Mouse (Mus musculus): ENCODE measurements around the gene Gje1. TPM values are rescaled to one million over a fixed set of nuclear protein-coding genes. Genes with fewer than 3 reads are reported as not detected.

Gje1 gene
- not detected for total RNA-seq (2021)

DNA sequence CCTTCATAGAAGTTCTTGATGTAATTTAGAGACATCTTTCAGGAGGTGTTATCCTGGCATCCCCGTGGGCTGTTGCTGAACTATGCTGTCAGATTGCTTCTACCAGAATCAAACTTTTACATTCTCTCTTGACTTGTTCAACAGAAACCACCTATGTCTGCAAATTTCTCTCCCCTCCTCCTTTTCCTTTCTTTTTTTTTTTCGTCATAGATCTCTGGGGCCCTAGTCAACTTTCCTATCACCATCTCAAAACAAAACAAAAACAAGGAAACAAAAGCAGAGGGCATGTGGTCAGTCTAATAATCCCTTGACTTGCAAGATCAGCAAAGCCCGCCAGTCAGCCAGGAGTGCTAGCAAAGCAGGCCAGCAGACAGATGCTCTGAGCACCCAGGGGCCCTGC, at the start of gene Gje1:
Gene Gje1, minus strand, starts transcription at position 101 of the 400 bp plus-strand sequence.
- intact Hi-C loops (cut with DNase I) = no loop called here
- DNase-seq (ENCODE audit: extremely low spot score in 1 of 2, low spot score in 2 of 2) = no peak

- DNase-seq (ENCODE audit: extremely low spot score in 1 of 2, low spot score in 2 of 2) = no peak
- intact Hi-C loops (cut with DNase I) = no loop called here
These were observed 42.6 kb upstream of the Gje1 start for GRCm38 (mm10) chr10:14760618-14761017.

GRCm38 (mm10) chr10:14759665-14760558, 41.9 kb upstream of the Gje1 start:
- DNase-seq (ENCODE audit: extremely low spot score in 1 of 2, low spot score in 2 of 2) = peak in 1 of 2 experiments; percentile 18
- intact Hi-C loops (cut with DNase I) = no loop called here

DNA sequence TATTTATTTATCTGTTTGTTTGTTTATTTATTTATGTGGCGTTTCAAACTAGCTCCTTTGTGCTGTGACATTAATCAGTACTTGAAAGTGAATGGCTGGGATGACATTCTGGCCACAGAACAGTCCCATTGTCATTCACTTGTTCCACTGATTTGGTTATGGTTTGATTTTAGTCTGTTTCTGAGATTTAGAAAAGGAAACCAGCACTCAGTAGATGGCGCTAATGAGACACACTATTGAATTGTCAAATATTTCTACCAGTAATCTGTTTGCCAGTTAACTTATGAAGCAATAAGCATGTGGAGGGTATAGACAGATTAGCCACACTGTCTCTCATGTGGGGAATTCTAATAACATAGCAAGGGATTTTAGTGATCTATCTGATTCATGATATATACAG, 16.3 kb upstream of the Gje1 start:
- peak in 1 of 2 experiments; percentile 66 for DNase-seq (ENCODE audit: extremely low spot score in 1 of 2, low spot score in 2 of 2)
- intact Hi-C loops (cut with DNase I) = loop anchor here (2.0 to 10.0 kb wide), 2 partner anchors 439 to 481 kb away; no protein-coding TSS in a partner anchor

- intact Hi-C loops (cut with DNase I) = no loop called here
- peak in 1 of 2 experiments; percentile 27 for DNase-seq (ENCODE audit: extremely low spot score in 1 of 2, low spot score in 2 of 2)
These were observed 7.7 kb upstream of the Gje1 start for GRCm38 (mm10) chr10:14725671-14726070.

DNA sequence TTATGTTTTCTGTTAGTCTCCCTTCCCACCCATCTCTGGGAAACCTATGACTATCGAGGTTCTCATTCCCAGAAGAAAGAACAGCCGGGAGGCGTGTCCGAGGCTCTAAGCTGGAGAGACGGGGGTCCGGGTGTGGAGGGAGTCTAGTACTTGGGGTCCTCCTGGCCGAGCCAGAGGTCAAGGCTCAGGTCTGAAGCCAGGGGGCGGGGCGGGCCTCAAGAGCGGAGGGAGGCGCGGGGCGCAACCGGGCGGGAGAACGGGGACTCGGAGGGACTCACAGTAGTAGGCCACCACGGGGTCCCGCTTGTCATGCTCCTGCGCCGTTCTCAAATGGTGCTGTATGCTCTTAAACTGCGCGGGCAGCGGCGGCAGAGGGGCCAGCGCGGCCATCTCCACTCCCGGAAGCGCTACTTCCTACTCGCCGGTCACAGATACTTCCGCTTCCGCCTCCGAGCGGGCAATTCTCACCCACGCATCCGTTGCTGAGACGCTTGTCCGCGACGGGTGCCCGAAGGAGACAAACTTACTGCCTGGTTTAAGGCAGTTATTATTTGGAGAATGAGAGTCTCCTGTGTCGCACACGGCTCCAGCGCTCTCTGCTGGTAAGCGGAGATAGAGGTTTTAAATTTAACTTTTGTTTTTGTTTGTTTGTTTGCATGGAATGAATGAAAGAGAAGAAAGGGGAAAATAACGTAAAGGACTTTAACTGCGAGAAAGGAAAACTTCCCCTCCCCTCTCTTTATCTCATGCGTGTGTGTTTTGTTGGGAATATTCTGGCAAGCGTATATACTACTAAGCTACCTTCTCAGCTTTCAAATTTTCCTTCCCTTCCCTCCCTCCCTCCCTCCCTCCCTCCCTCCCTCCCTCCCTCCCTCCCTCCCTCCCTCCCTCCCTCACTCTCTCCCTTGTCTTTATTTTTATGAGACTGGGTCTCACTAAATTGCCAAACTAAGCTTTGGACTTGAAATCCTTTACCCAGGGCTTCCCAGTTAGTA, 12.6 kb downstream of the Gje1 start, which contains the start of the genes Vta1 and Nmbr:
Gene Vta1, minus strand, starts transcription at position 489 of the 995 bp plus-strand sequence.
Gene Nmbr, plus strand, starts transcription at position 520 of the 995 bp plus-strand sequence.
- intact Hi-C loops (cut with DNase I) = loop anchor here (2.0 to 5.0 kb wide), 3 partner anchors 253 to 1688 kb away; no protein-coding TSS in a partner anchor
- DNase-seq (ENCODE audit: extremely low spot score in 1 of 2, low spot score in 2 of 2) = peak; percentile 98

GRCm38 (mm10) chr10:14703830-14704420, 14.1 kb downstream of the Gje1 start:
- DNase-seq (ENCODE audit: extremely low spot score in 1 of 2, low spot score in 2 of 2) = no peak
- intact Hi-C loops (cut with DNase I) = loop anchor here (2.0 kb wide), 2 partner anchors 251 to 299 kb away; no protein-coding TSS in a partner anchor

DNA sequence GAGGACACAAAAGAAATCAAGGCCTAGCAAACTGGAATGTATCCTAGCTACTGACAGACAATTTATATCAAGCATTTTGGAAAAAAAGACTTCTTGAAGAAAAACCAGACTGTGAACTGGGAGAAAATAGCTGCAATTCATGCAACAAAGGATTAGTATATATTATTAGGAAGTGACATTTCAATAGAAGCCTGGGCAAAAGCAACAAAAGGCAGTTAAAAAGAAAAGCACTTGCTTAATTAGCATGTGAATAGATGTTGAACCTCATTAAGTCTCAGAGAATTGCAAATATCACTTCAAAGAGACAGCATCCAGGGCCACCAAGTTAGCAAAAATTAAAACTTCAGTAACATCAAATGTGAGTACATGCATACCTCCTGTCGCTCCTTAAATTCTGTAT, 14.8 kb downstream of the Gje1 start:
- intact Hi-C loops (cut with DNase I) = no loop called here
- no peak for DNase-seq (ENCODE audit: extremely low spot score in 1 of 2, low spot score in 2 of 2)

- no peak for DNase-seq (ENCODE audit: extremely low spot score in 1 of 2, low spot score in 2 of 2)
- intact Hi-C loops (cut with DNase I) = no loop called here
These were observed 27.7 kb downstream of the Gje1 start for GRCm38 (mm10) chr10:14690349-14690748.

GRCm38 (mm10) chr10:14688785-14689442, 29.1 kb downstream of the Gje1 start:
- intact Hi-C loops (cut with DNase I) = no loop called here
- DNase-seq (ENCODE audit: extremely low spot score in 1 of 2, low spot score in 2 of 2) = no peak

DNA sequence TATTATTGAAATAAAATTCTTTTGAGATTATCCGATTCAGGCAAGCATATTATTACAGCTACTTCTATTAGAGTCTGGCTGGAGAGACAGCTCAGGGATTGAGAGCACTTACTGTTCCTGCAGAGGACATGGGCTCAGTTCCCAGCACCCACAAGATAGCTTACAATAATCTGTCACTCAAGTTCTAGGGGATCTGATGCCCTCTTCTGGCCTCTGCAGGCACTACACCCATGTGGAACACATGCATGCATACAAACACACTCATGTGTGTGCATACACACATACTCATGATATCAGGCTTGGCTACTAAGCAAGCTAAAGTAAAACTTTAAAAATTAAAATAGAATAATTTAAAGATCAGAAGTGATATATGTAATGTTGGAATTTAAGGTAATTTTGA, 32.4 kb downstream of the Gje1 start:
- intact Hi-C loops (cut with DNase I) = no loop called here
- DNase-seq (ENCODE audit: extremely low spot score in 1 of 2, low spot score in 2 of 2) = no peak

GRCm38 (mm10) chr10:14666147-14666546, 51.9 kb downstream of the Gje1 start:
- no peak for DNase-seq (ENCODE audit: extremely low spot score in 1 of 2, low spot score in 2 of 2)
- intact Hi-C loops (cut with DNase I) = no loop called here

Other genes starting within 250 kb of the Gje1 start
- 1 to 10 TPM; 3.3 to 4.7 TPM for gene Adgrg6, start 172.6 kb downstream of the Gje1 start, total RNA-seq (2021)
- gene Vta1, start 12.7 kb downstream of the Gje1 start, total RNA-seq (2021) = 10 to 100 TPM; 70.8 to 81.4 TPM
- 1 to 10 TPM; 6.6 to 8.5 TPM for gene Nmbr, start 12.6 kb downstream of the Gje1 start, total RNA-seq (2021)